Mouse (Mus musculus): ENCODE measurements at regions not wholly inside any gene's neighbourhood (a gene's known extent, or its start where the extent isn't known, plus 50 kb on each side); places are given as distances from the start of the nearest gene placed in this dataset.

DNA sequence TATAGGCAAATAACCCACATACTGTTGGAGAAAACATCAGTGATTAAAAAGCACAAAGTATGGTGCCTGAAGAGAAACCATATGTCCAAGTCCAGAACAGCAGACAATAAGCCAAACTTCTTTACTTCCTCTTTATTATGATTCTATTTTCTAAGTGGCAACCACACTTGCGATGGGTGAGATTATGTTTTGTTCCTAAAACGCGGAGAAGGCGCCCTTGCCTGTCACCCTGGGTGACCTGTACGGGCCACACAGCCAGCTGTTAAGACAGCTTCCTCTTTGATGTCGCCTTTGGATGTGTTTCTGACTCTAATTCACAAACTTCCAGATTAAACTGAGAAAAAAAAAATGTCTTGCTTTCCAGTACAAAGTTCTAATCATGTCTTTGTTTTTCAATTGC lies 83.9 kb upstream of the Sgip1 start:
- Histone ChIP-seq H3K79me2 (ENCODE audit: control insufficient read depth, insufficient read depth) (no peaks in the 10 kb centered on the region), H3K36me3 (ENCODE audit: control insufficient read depth, insufficient read depth) (no peaks in the 10 kb centered on the region)

GRCm38 (mm10) chr4:102658578-102658977 lies 82.5 kb upstream of the Sgip1 start:
- TF ChIP-seq POLR2AphosphoS2 (IDR thresholded peaks at IDR 0.05; ENCODE audit: insufficient read length, low read depth): no peak
- no peak for TF ChIP-seq MYOD1 (IDR thresholded peaks at IDR 0.05; ENCODE audit: control insufficient read depth in 1 of 3, insufficient read length in 2 of 3, low read depth in 2 of 3)
- no peak for TF ChIP-seq CEBPB (IDR thresholded peaks at IDR 0.05; ENCODE audit: insufficient read depth, poor library complexity, severe bottlenecking)
- TF ChIP-seq USF1 (IDR thresholded peaks at IDR 0.05; ENCODE audit: low read depth): no peak
- TF ChIP-seq POLR2A (IDR thresholded peaks at IDR 0.05; ENCODE audit: insufficient read length, low read depth): no peak
- no peak for TF ChIP-seq E2F4 (IDR thresholded peaks at IDR 0.05; ENCODE audit: insufficient read depth)
- TF ChIP-seq MYOG (IDR thresholded peaks at IDR 0.05; ENCODE audit: control insufficient read depth in 1 of 3, insufficient read depth in 1 of 3, insufficient read length in 2 of 3, low read depth in 2 of 3): no peak
- no peak for TF ChIP-seq REST (IDR thresholded peaks at IDR 0.05; ENCODE audit: insufficient read depth, insufficient read length)
- TF ChIP-seq MAX (IDR thresholded peaks at IDR 0.05; ENCODE audit: low read depth): no peak
- Histone ChIP-seq H3K4me3 (no peak overlapping the region), H3K36me3 (ENCODE audit: control insufficient read depth, insufficient read depth) (no peaks in the 10 kb centered on the region), H3K79me2 (ENCODE audit: control insufficient read depth, insufficient read depth) (no peaks in the 10 kb centered on the region), H3K27me3 (ENCODE audit: control insufficient read depth, insufficient read depth, insufficient read length) (no peaks in the 10 kb centered on the region), H3K4me2 (ENCODE audit: low read depth) (no peak overlapping the region), H3ac (ENCODE audit: control insufficient read depth, insufficient read length) (no peak overlapping the region)

More for the DNA sequence above, 83.9 kb upstream of the Sgip1 start:
- Histone ChIP-seq H3K27me3 (ENCODE audit: control insufficient read depth, insufficient read depth, insufficient read length) (no peaks in the 10 kb centered on the region), H3K4me2 (ENCODE audit: low read depth) (no peak overlapping the region), H3ac (ENCODE audit: control insufficient read depth, insufficient read length) (no peak overlapping the region), H3K4me3 (no peak overlapping the region)
- TF ChIP-seq MYOD1 (IDR thresholded peaks at IDR 0.05; ENCODE audit: control insufficient read depth in 1 of 3, insufficient read length in 2 of 3, low read depth in 2 of 3) (no peak), REST (IDR thresholded peaks at IDR 0.05; ENCODE audit: insufficient read depth, insufficient read length) (no peak), POLR2AphosphoS2 (IDR thresholded peaks at IDR 0.05; ENCODE audit: insufficient read length, low read depth) (no peak), SRF (IDR thresholded peaks at IDR 0.05; ENCODE audit: control insufficient read depth, insufficient read length, low read depth) (no peak), TCF12 (IDR thresholded peaks at IDR 0.05; ENCODE audit: insufficient read depth, poor library complexity, severe bottlenecking) (no peak), MYOG (IDR thresholded peaks at IDR 0.05; ENCODE audit: control insufficient read depth in 1 of 3, insufficient read depth in 1 of 3, insufficient read length in 2 of 3, low read depth in 2 of 3) (no peak)

GRCm38 (mm10) chr4:102663617-102664016 lies 77.5 kb upstream of the Sgip1 start:
- Histone ChIP-seq H3K4me2 (ENCODE audit: low read depth) (no peak overlapping the region), H3K27me3 (ENCODE audit: control insufficient read depth, insufficient read depth, insufficient read length) (no peaks in the 10 kb centered on the region), H3K4me3 (no peak overlapping the region), H3K79me2 (ENCODE audit: control insufficient read depth, insufficient read depth) (no peaks in the 10 kb centered on the region), H3ac (ENCODE audit: control insufficient read depth, insufficient read length) (no peak overlapping the region), H3K36me3 (ENCODE audit: control insufficient read depth, insufficient read depth) (no peaks in the 10 kb centered on the region)
- TF ChIP-seq REST (IDR thresholded peaks at IDR 0.05; ENCODE audit: insufficient read depth, insufficient read length): no peak
- no peak for TF ChIP-seq POLR2A (IDR thresholded peaks at IDR 0.05; ENCODE audit: insufficient read length, low read depth)
- TF ChIP-seq MYOG (IDR thresholded peaks at IDR 0.05; ENCODE audit: control insufficient read depth in 1 of 3, insufficient read depth in 1 of 3, insufficient read length in 2 of 3, low read depth in 2 of 3): no peak
- TF ChIP-seq E2F4 (IDR thresholded peaks at IDR 0.05; ENCODE audit: insufficient read depth): no peak
- TF ChIP-seq MYOD1 (IDR thresholded peaks at IDR 0.05; ENCODE audit: control insufficient read depth in 1 of 3, insufficient read length in 2 of 3, low read depth in 2 of 3): no peak
- no peak for TF ChIP-seq TCF3 (IDR thresholded peaks at IDR 0.05; ENCODE audit: insufficient read length, low read depth)
- TF ChIP-seq SRF (IDR thresholded peaks at IDR 0.05; ENCODE audit: control insufficient read depth, insufficient read length, low read depth): no peak
- no peak for TF ChIP-seq TCF12 (IDR thresholded peaks at IDR 0.05; ENCODE audit: insufficient read depth, poor library complexity, severe bottlenecking)
- TF ChIP-seq USF1 (IDR thresholded peaks at IDR 0.05; ENCODE audit: low read depth): no peak
- no peak for TF ChIP-seq POLR2AphosphoS2 (IDR thresholded peaks at IDR 0.05; ENCODE audit: insufficient read length, low read depth)
- no peak for TF ChIP-seq CEBPB (IDR thresholded peaks at IDR 0.05; ENCODE audit: insufficient read depth, poor library complexity, severe bottlenecking)
- TF ChIP-seq MAX (IDR thresholded peaks at IDR 0.05; ENCODE audit: low read depth): no peak

DNA sequence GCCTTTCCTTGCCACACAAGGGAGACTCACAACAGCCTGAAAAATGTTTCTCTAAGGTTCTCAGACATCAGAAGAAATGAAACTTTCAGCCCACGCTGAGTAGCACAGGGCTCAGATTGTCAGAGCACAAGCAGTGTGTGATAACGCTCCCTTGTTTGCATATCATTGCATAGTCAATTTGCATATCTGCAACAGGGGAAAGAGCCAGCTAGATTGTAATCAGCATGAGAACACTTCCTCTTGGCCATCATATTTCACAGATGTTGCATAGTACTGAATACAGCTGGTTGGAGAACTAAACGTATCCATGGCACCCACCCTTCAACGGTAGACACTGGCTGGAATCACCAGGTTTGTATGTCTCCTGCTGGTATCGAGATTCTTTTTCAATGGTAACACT lies 58.9 kb upstream of the Sgip1 start:
- Histone ChIP-seq H3K27me3 (ENCODE audit: control insufficient read depth, insufficient read depth, insufficient read length) (no peaks in the 10 kb centered on the region), H3K4me2 (ENCODE audit: low read depth) (no peak overlapping the region), H3K36me3 (ENCODE audit: control insufficient read depth, insufficient read depth) (no peaks in the 10 kb centered on the region), H3K4me3 (no peak overlapping the region), H3ac (ENCODE audit: control insufficient read depth, insufficient read length) (no peak overlapping the region), H3K79me2 (ENCODE audit: control insufficient read depth, insufficient read depth) (no peaks in the 10 kb centered on the region)
- TF ChIP-seq REST (IDR thresholded peaks at IDR 0.05; ENCODE audit: insufficient read depth, insufficient read length): no peak
- no peak for TF ChIP-seq CEBPB (IDR thresholded peaks at IDR 0.05; ENCODE audit: insufficient read depth, poor library complexity, severe bottlenecking)
- TF ChIP-seq MYOD1 (IDR thresholded peaks at IDR 0.05; ENCODE audit: control insufficient read depth in 1 of 3, insufficient read length in 2 of 3, low read depth in 2 of 3): no peak
- TF ChIP-seq MAX (IDR thresholded peaks at IDR 0.05; ENCODE audit: low read depth): no peak
- TF ChIP-seq POLR2A (IDR thresholded peaks at IDR 0.05; ENCODE audit: insufficient read length, low read depth): no peak
- TF ChIP-seq POLR2AphosphoS2 (IDR thresholded peaks at IDR 0.05; ENCODE audit: insufficient read length, low read depth): no peak
- no peak for TF ChIP-seq MYOG (IDR thresholded peaks at IDR 0.05; ENCODE audit: control insufficient read depth in 1 of 3, insufficient read depth in 1 of 3, insufficient read length in 2 of 3, low read depth in 2 of 3)
- TF ChIP-seq SRF (IDR thresholded peaks at IDR 0.05; ENCODE audit: control insufficient read depth, insufficient read length, low read depth): no peak
- TF ChIP-seq USF1 (IDR thresholded peaks at IDR 0.05; ENCODE audit: low read depth): no peak
- TF ChIP-seq TCF3 (IDR thresholded peaks at IDR 0.05; ENCODE audit: insufficient read length, low read depth): no peak
- no peak for TF ChIP-seq E2F4 (IDR thresholded peaks at IDR 0.05; ENCODE audit: insufficient read depth)
- TF ChIP-seq TCF12 (IDR thresholded peaks at IDR 0.05; ENCODE audit: insufficient read depth, poor library complexity, severe bottlenecking): no peak

DNA sequence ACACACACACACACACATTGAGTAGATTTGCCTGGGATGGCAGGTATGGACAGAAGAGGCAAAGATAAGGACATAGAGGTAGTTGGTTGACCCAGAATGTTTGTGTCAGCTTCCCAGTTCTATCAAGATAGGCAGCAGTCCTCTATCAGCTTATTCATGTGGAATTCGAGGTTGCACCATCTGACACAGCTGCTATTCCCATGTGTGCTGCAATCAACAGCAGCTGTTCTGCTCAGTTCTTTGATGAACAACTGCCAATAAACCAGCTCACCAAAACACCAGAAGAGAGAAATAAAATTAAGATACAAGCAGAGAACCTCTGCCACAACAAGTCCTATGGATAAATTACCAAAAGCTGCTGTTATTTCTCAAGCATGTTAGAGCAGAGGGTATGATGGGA lies 56.1 kb upstream of the Sgip1 start:
- no peak overlapping the region for H3ac ChIP-seq (ENCODE audit: control insufficient read depth, insufficient read length)
- TF ChIP-seq MYOD1 (IDR thresholded peaks at IDR 0.05; ENCODE audit: control insufficient read depth in 1 of 3, insufficient read length in 2 of 3, low read depth in 2 of 3): peak; percentile 66 to 91 (median 83)
- TF ChIP-seq MAX (IDR thresholded peaks at IDR 0.05; ENCODE audit: low read depth): no peak
- peak in 2 of 3 experiments; percentile 64 to 94 for TF ChIP-seq MYOG (IDR thresholded peaks at IDR 0.05; ENCODE audit: control insufficient read depth in 1 of 3, insufficient read depth in 1 of 3, insufficient read length in 2 of 3, low read depth in 2 of 3)
- TF ChIP-seq REST (IDR thresholded peaks at IDR 0.05; ENCODE audit: insufficient read depth, insufficient read length): no peak
- no peak for TF ChIP-seq POLR2A (IDR thresholded peaks at IDR 0.05; ENCODE audit: insufficient read length, low read depth)
- no peak for TF ChIP-seq USF1 (IDR thresholded peaks at IDR 0.05; ENCODE audit: low read depth)
- TF ChIP-seq CEBPB (IDR thresholded peaks at IDR 0.05; ENCODE audit: insufficient read depth, poor library complexity, severe bottlenecking): peak; percentile 68
- TF ChIP-seq TCF12 (IDR thresholded peaks at IDR 0.05; ENCODE audit: insufficient read depth, poor library complexity, severe bottlenecking): peak; percentile 86
- TF ChIP-seq POLR2AphosphoS2 (IDR thresholded peaks at IDR 0.05; ENCODE audit: insufficient read length, low read depth): no peak
- no peak for TF ChIP-seq SRF (IDR thresholded peaks at IDR 0.05; ENCODE audit: control insufficient read depth, insufficient read length, low read depth)
- TF ChIP-seq E2F4 (IDR thresholded peaks at IDR 0.05; ENCODE audit: insufficient read depth): no peak
- peak; percentile 77 for TF ChIP-seq TCF3 (IDR thresholded peaks at IDR 0.05; ENCODE audit: insufficient read length, low read depth)

More for the DNA sequence above, 56.1 kb upstream of the Sgip1 start:
- Histone ChIP-seq H3K79me2 (ENCODE audit: control insufficient read depth, insufficient read depth) (no peaks in the 10 kb centered on the region), H3K4me2 (ENCODE audit: low read depth) (no peak overlapping the region), H3K36me3 (ENCODE audit: control insufficient read depth, insufficient read depth) (no peaks in the 10 kb centered on the region), H3K27me3 (ENCODE audit: control insufficient read depth, insufficient read depth, insufficient read length) (no peaks in the 10 kb centered on the region), H3K4me3 (no peak overlapping the region)
